Mouse (Mus musculus): Measurements from ENCODE around the gene Olfr250. TPM values are rescaled to one million over a fixed set of nuclear protein-coding genes. Genes with fewer than 3 reads are reported as not detected.
"Not testable (repeated sequence)": the region's sequence is repeated elsewhere in the genome, so short reads cannot be mapped to it uniquely, and the experiment has no call there.

The Olfr250 gene
- polyA plus RNA-seq (2016; fragmentation: Nextera tagmentation; extraction: Ambion mirVana), result not detected in 2 replicates

DNA sequence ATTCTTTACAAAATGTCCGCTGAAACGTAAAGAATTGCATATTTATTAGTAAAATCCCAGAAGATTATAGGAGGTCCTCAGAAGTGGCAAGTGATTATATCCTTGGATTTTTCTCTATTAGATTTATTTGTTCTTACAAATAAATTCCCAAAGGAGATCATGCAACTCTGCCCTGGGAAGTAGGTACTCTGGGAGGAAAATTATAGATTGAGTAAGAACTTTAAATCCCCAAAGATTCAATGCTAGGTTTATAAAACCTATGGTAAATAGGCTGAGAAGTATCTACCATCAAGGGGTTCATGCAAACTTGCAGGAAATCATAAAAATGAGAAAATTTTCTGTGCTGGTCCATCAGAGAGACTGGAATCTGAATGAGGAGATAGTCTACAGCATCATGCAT is at the start of gene Olfr250:
TSS of gene Olfr250 (plus strand) at position 301 of the 400 bp plus-strand sequence.
- H3K4me3 ChIP-seq, result no peak within 1 kb of the TSS
- H3K4me1 ChIP-seq (replicated peaks), result no peaks in the 10 kb centered on the region
- DNase-seq (ENCODE audit: low spot score), result no peak
- H3K9me3 ChIP-seq, result no peaks in the 10 kb centered on the region
- 93% methylated on average over 2 of the region's 2 CpGs for WGBS
- H3K27ac ChIP-seq, result no peak within 1 kb of the TSS
- no peaks in the 10 kb centered on the region for H3K36me3 ChIP-seq
- H3K27me3 ChIP-seq (ENCODE audit: insufficient read depth, poor library complexity, severe bottlenecking), result no peaks in the 10 kb centered on the region

DNA sequence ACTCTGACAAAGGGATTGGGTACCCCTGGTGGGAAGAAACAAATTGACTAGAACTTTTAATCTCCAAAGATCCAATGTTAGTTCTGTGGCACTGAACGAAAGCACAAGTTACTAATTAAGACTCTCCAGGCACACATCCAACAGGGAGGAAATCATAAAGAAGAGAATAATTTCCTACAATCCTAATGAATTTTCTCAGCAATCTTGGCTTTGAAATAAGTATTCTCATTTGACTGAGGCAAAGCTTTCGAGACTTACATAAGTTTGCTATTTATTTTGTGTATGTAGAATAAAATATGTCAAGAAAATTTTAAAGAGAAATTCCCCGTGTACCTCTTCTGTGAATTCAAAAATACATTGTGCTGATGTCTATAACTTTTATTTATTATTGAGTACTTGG is 37.9 kb upstream of the Olfr250 start, which contains the start of gene Olfr25:
TSS of gene Olfr25 (plus strand) at position 301 of the 400 bp plus-strand sequence.
- no peaks in the 10 kb centered on the region for H3K36me3 ChIP-seq
- WGBS, result 85% methylated on average over 3 of the region's 3 CpGs

DNA sequence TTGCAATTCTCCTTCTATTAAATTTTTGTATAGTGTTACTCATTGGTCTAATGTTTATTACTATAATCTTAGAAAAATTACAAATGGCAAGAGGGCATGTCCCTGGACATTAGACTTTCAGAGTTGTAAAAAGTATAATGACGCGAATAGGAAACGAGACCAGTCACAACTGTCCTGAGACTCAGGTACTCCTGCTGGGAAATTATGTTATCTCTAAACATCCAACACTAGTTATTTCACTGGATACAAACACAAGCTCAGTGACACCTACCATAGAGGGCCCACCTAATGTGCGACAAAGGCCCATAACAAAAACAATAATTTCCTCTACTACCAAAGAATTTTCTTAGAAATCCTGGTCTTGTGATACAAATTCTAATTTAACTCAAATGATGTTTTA is 18.6 kb upstream of the Olfr250 start, which contains the start of gene Olfr898:
TSS of gene Olfr898 (plus strand) at position 301 of the 400 bp plus-strand sequence.
- Histone ChIP-seq H3K36me3 (no peaks in the 10 kb centered on the region), H3K4me3 (no peak within 1 kb of the TSS), H3K27me3 (ENCODE audit: insufficient read depth, poor library complexity, severe bottlenecking) (no peaks in the 10 kb centered on the region), H3K27ac (no peak within 1 kb of the TSS), H3K4me1 (replicated peaks) (no peaks in the 10 kb centered on the region), H3K9me3 (no peaks in the 10 kb centered on the region)
- DNase-seq (ENCODE audit: low spot score), result no peak
- WGBS, result 96% methylated on average over 4 of the region's 4 CpGs

More for the DNA sequence above, 37.9 kb upstream of the Olfr250 start, which contains the start of gene Olfr25:
- no peak within 1 kb of the TSS for H3K4me3 ChIP-seq
- H3K27me3 ChIP-seq (ENCODE audit: insufficient read depth, poor library complexity, severe bottlenecking), result no peaks in the 10 kb centered on the region
- no peak within 1 kb of the TSS for H3K27ac ChIP-seq
- DNase-seq (ENCODE audit: low spot score), result no peak
- H3K9me3 ChIP-seq, result no peaks in the 10 kb centered on the region
- H3K4me1 ChIP-seq (replicated peaks), result no peaks in the 10 kb centered on the region

DNA sequence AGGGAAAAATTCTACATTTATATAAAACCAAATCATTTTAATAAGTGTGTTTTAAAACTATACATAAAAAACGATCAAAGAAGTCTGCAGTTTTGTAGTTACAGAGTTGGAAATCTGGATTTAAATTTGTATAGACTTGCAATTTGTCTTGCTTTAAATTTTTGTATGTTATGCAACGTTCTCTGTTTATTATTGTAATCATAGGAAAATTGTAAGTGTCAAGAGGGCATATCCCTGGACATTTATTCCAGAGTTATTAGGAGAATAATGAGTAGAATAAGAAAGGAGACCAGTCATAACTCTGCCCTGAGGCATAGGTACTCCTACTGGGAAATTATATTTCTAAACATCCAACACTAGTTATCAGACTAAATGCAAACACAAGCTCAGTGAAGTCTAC is 10.1 kb downstream of the Olfr250 start, which contains the start of gene Olfr251:
TSS of gene Olfr251 (plus strand) at position 301 of the 400 bp plus-strand sequence.
- no peaks in the 10 kb centered on the region for H3K36me3 ChIP-seq
- H3K9me3 ChIP-seq, result no peaks in the 10 kb centered on the region
- H3K4me1 ChIP-seq (replicated peaks), result no peaks in the 10 kb centered on the region
- H3K27ac ChIP-seq, result no peak within 1 kb of the TSS
- no peak within 1 kb of the TSS for H3K4me3 ChIP-seq
- no peaks in the 10 kb centered on the region for H3K27me3 ChIP-seq (ENCODE audit: insufficient read depth, poor library complexity, severe bottlenecking)
- DNase-seq (ENCODE audit: low spot score), result no peak
- 69% methylated on average over 2 of the region's 2 CpGs for WGBS

DNA sequence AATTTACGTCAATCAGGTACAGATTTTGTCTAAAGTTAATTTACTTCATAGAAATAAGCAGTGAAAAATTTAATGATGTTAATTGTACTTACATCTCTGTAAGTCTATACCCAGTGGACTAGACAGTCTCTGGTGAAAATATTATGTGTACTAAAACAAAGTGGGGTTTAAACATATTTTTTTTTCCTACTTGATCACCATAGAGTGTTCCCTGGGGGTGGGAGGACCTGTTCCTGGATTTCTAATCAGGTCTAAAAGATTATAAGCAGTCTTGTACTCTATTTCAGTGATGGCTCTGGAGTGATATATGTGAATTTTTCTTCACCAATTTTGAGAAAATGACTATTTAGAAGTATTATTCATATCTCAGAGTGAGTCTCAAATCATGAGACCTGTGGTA is 34.7 kb downstream of the Olfr250 start, which contains the start of gene Olfr147:
TSS of gene Olfr147 (plus strand) at position 301 of the 400 bp plus-strand sequence.
- no peak within 1 kb of the TSS for H3K27ac ChIP-seq
- DNase-seq (ENCODE audit: low spot score), result no peak
- WGBS, result 87% methylated on average over 1 of the region's 1 CpGs

DNA sequence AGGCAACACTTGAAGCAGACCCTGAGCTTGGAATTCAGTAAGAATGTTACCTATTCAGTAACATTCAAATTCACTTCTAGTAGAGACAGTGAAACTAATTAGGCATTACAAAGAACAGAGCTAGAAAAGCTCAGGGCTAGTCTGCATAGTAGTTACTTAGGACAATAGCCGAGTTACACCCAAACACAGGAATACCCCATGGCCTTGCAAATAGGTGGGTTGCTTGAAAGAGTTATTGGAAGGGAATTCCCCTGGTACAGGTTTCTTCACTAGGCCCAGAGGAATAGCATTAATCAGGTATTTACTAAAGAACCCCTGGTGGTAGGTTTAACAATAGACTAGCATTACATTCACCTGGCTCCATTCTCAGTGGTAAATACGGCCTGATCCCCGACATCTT is 40.8 kb downstream of the Olfr250 start:
- WGBS, result 87% methylated on average over 3 of the region's 3 CpGs
- H3K4me3 ChIP-seq; H3K4me1 ChIP-seq (replicated peaks); H3K27me3 ChIP-seq (ENCODE audit: insufficient read depth, poor library complexity, severe bottlenecking); H3K9me3 ChIP-seq; H3K27ac ChIP-seq; H3K36me3 ChIP-seq; DNase-seq (ENCODE audit: low spot score): not testable (repeated sequence)

More for the DNA sequence above, 34.7 kb downstream of the Olfr250 start, which contains the start of gene Olfr147:
- Histone ChIP-seq H3K4me3 (no peak within 1 kb of the TSS), H3K4me1 (replicated peaks) (no peaks in the 10 kb centered on the region), H3K27me3 (ENCODE audit: insufficient read depth, poor library complexity, severe bottlenecking) (no peaks in the 10 kb centered on the region), H3K9me3 (no peaks in the 10 kb centered on the region), H3K36me3 (no peaks in the 10 kb centered on the region)

DNA sequence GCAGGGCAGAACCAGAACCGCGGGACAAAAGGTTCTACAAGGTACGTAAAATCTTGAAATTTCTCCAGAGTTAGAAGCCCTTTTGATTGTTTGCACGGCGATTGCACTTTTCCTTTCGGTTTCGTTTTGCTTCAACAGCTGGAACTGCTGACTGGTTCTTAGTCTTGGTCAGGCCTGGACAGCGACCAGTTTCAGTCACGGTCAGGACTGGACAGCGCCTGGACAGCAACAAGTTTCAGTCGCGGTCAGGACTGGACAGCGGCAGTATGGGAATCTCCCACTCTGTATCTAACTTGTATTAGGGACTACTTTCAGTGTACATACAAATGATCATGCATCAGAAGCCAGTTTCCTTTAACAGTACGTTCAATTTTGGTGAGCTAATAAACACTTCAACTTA is 46.8 kb downstream of the Olfr250 start:
- H3K9me3 ChIP-seq, result 0 out of 2 replicates have a peak, but pooled peaks cover 10% of the 10 kb centered on the region
- H3K4me3 ChIP-seq; H3K27ac ChIP-seq; H3K36me3 ChIP-seq; H3K4me1 ChIP-seq (replicated peaks); H3K27me3 ChIP-seq (ENCODE audit: insufficient read depth, poor library complexity, severe bottlenecking): not testable (repeated sequence)
- peak; percentile 12 for DNase-seq (ENCODE audit: low spot score)
- 94% methylated on average over 14 of the region's 14 CpGs for WGBS

Other genes with a start within 250 kb of the Olfr250 start
- gene Olfr890, start 224.4 kb upstream of the Olfr250 start, polyA plus RNA-seq (2016; fragmentation: Nextera tagmentation; extraction: Ambion mirVana), result not detected in 2 replicates
- gene Olfr891, start 186.1 kb upstream of the Olfr250 start, polyA plus RNA-seq (2016; fragmentation: Nextera tagmentation; extraction: Ambion mirVana), result not detected in 2 replicates
- gene Olfr893, start 158.5 kb upstream of the Olfr250 start, polyA plus RNA-seq (2016; fragmentation: Nextera tagmentation; extraction: Ambion mirVana), result not detected in 2 replicates
- not detected in 2 replicates for gene Olfr894, start 148.8 kb upstream of the Olfr250 start, polyA plus RNA-seq (2016; fragmentation: Nextera tagmentation; extraction: Ambion mirVana)
- not detected in 2 replicates for gene Olfr143, start 114.1 kb upstream of the Olfr250 start, polyA plus RNA-seq (2016; fragmentation: Nextera tagmentation; extraction: Ambion mirVana)
- not detected in 2 replicates for gene Olfr895, start 99.0 kb upstream of the Olfr250 start, polyA plus RNA-seq (2016; fragmentation: Nextera tagmentation; extraction: Ambion mirVana)
- not detected in 2 replicates for gene Olfr896-ps1, start 75.8 kb upstream of the Olfr250 start, polyA plus RNA-seq (2016; fragmentation: Nextera tagmentation; extraction: Ambion mirVana)
- not detected in 2 replicates for gene Olfr25, start 37.8 kb upstream of the Olfr250 start, polyA plus RNA-seq (2016; fragmentation: Nextera tagmentation; extraction: Ambion mirVana)
- not detected in 2 replicates for gene Olfr898, start 18.5 kb upstream of the Olfr250 start, polyA plus RNA-seq (2016; fragmentation: Nextera tagmentation; extraction: Ambion mirVana)
- not detected in 2 replicates for gene Olfr251, start 10.2 kb downstream of the Olfr250 start, polyA plus RNA-seq (2016; fragmentation: Nextera tagmentation; extraction: Ambion mirVana)
- not detected in 2 replicates for gene Olfr147, start 34.8 kb downstream of the Olfr250 start, polyA plus RNA-seq (2016; fragmentation: Nextera tagmentation; extraction: Ambion mirVana)
- not detected in 2 replicates for gene Olfr901, start 62.6 kb downstream of the Olfr250 start, polyA plus RNA-seq (2016; fragmentation: Nextera tagmentation; extraction: Ambion mirVana)
- gene Olfr902, start 80.8 kb downstream of the Olfr250 start, polyA plus RNA-seq (2016; fragmentation: Nextera tagmentation; extraction: Ambion mirVana), result not detected in 2 replicates
- not detected in 2 replicates for gene Olfr904, start 96.2 kb downstream of the Olfr250 start, polyA plus RNA-seq (2016; fragmentation: Nextera tagmentation; extraction: Ambion mirVana)
- gene Olfr905, start 104.2 kb downstream of the Olfr250 start, polyA plus RNA-seq (2016; fragmentation: Nextera tagmentation; extraction: Ambion mirVana), result not detected in 2 replicates
- gene Olfr906, start 120.2 kb downstream of the Olfr250 start, polyA plus RNA-seq (2016; fragmentation: Nextera tagmentation; extraction: Ambion mirVana), result not detected in 2 replicates
- gene Olfr907, start 128.9 kb downstream of the Olfr250 start, polyA plus RNA-seq (2016; fragmentation: Nextera tagmentation; extraction: Ambion mirVana), result not detected in 2 replicates
- gene Olfr911-ps1, start 154.7 kb downstream of the Olfr250 start, polyA plus RNA-seq (2016; fragmentation: Nextera tagmentation; extraction: Ambion mirVana), result not detected in 2 replicates
- gene Olfr910, start 171.0 kb downstream of the Olfr250 start, polyA plus RNA-seq (2016; fragmentation: Nextera tagmentation; extraction: Ambion mirVana), result not detected in 2 replicates
- gene Olfr912, start 213.3 kb downstream of the Olfr250 start, polyA plus RNA-seq (2016; fragmentation: Nextera tagmentation; extraction: Ambion mirVana), result not detected in 2 replicates
- not detected in 2 replicates for gene Olfr913, start 225.9 kb downstream of the Olfr250 start, polyA plus RNA-seq (2016; fragmentation: Nextera tagmentation; extraction: Ambion mirVana)
- not detected in 2 replicates for gene Olfr914, start 238.2 kb downstream of the Olfr250 start, polyA plus RNA-seq (2016; fragmentation: Nextera tagmentation; extraction: Ambion mirVana)